Mouse (Mus musculus): ENCODE results near the gene Ccnyl1.
"Not testable (repeated sequence)": the region's sequence is repeated elsewhere in the genome, so short reads cannot be mapped to it uniquely, and the experiment has no call there.

Gene Ccnyl1

GRCm38 (mm10) chr1:64690213-64691013 is at the start of gene Ccnyl1:
Ccnyl1 (plus strand) TSS chr1:64690455.
- DNase-seq: peak; percentile 97

- DNase-seq: no peak
Measured at GRCm38 (mm10) chr1:64641069-64641468, 49.2 kb upstream of the Ccnyl1 start.

GRCm38 (mm10) chr1:64642541-64642940 is 47.7 kb upstream of the Ccnyl1 start:
- DNase-seq: not testable (repeated sequence)

GRCm38 (mm10) chr1:64644513-64644912 is 45.7 kb upstream of the Ccnyl1 start:
- no peak for DNase-seq

- no peak for DNase-seq
Measured at GRCm38 (mm10) chr1:64649362-64650124, 40.7 kb upstream of the Ccnyl1 start.

GRCm38 (mm10) chr1:64653701-64654100 is 36.6 kb upstream of the Ccnyl1 start:
- DNase-seq: no peak

- no peak for DNase-seq
Measured at GRCm38 (mm10) chr1:64655415-64655814, 34.8 kb upstream of the Ccnyl1 start.

GRCm38 (mm10) chr1:64656423-64657129 is 33.7 kb upstream of the Ccnyl1 start:
- DNase-seq: no peak

GRCm38 (mm10) chr1:64658876-64659275 is 31.4 kb upstream of the Ccnyl1 start:
- no peak for DNase-seq

GRCm38 (mm10) chr1:64667111-64667633 is 23.1 kb upstream of the Ccnyl1 start:
- no peak for DNase-seq

GRCm38 (mm10) chr1:64669451-64669850 is 20.8 kb upstream of the Ccnyl1 start:
- DNase-seq: no peak

- no peak for DNase-seq
Measured at GRCm38 (mm10) chr1:64673931-64674330, 16.3 kb upstream of the Ccnyl1 start.

GRCm38 (mm10) chr1:64676060-64676839 is 14.0 kb upstream of the Ccnyl1 start:
- DNase-seq: no peak

GRCm38 (mm10) chr1:64681499-64681898 is 8.8 kb upstream of the Ccnyl1 start:
- no peak for DNase-seq

- no peak for DNase-seq
Measured at GRCm38 (mm10) chr1:64683039-64683438, 7.2 kb upstream of the Ccnyl1 start.

- no peak for DNase-seq
Measured at GRCm38 (mm10) chr1:64684440-64684839, 5.8 kb upstream of the Ccnyl1 start.

- DNase-seq: no peak
Measured at GRCm38 (mm10) chr1:64688046-64688445, 2.2 kb upstream of the Ccnyl1 start.

- DNase-seq: peak in 1 of 2 experiments; percentile 3
Measured at GRCm38 (mm10) chr1:64689561-64690212, 568 bp upstream of the Ccnyl1 start.

- DNase-seq: no peak
Measured at GRCm38 (mm10) chr1:64691121-64691551, 881 bp downstream of the Ccnyl1 start.

GRCm38 (mm10) chr1:64691581-64691980 is 1.3 kb downstream of the Ccnyl1 start:
- no peak for DNase-seq

GRCm38 (mm10) chr1:64695156-64695555 is 4.9 kb downstream of the Ccnyl1 start:
- DNase-seq: no peak

GRCm38 (mm10) chr1:64701780-64702179 is 11.5 kb downstream of the Ccnyl1 start:
- DNase-seq: no peak

All from spleen, adult 18-20 months (tissue).